Mouse (Mus musculus): ENCODE measurements around the gene Tle6.

The Tle6 gene

GRCm38 (mm10) chr10:81583347-81583746 lies 17.5 kb downstream of the Tle6 start:
- no peak for DNase-seq

GRCm38 (mm10) chr10:81580441-81581070 lies 20.3 kb downstream of the Tle6 start:
- DNase-seq = no peak

DNA sequence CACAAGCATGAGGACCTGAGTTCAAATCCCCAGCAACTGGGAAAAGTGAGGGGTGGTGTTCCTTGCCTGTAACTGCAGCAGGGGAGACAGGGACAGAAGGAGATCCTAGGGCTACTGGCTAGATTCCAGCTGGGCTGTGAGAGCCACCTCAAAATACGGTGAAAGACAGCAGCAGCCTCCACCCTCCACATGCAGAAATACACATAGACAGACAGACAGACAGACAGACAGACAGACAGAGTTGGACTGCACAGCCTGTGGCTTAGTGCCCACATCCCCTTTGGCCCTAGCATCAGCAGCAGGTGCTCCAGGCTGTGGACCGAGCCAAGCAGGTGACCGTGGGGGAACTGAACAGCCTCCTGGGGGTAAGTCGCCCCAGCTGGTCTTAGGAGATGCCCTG lies 20.9 kb downstream of the Tle6 start:
- no peak for DNase-seq

DNA sequence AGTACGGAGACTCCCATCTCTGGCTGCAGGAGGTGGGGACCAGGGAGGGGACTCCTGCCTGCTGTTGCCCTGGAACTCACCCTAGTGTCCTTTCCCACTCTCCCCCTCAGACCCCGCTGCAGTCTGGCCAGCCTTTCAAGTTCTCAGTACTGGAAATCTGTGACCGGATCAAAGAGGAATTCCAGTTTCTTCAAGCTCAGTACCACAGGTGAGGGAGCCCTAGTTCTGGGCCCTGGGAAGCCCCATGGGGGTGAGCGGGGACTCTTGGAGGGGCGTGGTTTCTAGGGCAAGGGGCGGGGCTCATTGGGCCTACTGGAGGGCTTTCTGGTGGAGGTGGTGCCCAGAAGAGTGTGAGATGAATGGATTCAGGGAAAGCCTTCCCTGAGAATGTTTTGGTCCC lies 25.2 kb downstream of the Tle6 start:
- peak in 1 of 2 experiments; percentile 46 for DNase-seq

GRCm38 (mm10) chr10:81575208-81575631 lies 25.7 kb downstream of the Tle6 start:
- no peak for DNase-seq

- no peak for DNase-seq
Measured at GRCm38 (mm10) chr10:81574081-81575056, 26.5 kb downstream of the Tle6 start, which contains the start of gene Tle2. Gene Tle2 (plus strand): TSS chr10:81574561.

DNA sequence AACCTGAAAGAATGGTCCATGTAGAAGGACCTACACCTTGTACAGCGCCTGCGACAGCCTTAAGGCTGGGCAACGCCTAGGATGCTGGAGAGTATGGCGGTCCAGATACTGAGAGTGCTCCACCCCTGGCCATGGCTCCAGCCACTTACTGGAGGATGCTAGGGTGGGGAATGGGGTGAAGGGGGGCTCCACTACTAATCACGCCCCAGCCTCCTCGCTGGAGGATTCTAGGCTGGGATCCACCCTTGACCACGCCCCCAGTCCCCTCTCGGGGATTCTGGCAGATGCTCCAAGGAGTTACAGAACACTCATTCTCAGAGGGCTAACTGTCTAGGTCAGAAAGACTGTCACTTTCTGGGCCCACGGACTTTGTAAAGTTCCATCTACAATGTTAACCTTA lies 27.9 kb downstream of the Tle6 start:
- DNase-seq = no peak

- peak in 1 of 2 experiments; percentile 54 for DNase-seq
Measured at GRCm38 (mm10) chr10:81572133-81572671, 28.7 kb downstream of the Tle6 start.

DNA sequence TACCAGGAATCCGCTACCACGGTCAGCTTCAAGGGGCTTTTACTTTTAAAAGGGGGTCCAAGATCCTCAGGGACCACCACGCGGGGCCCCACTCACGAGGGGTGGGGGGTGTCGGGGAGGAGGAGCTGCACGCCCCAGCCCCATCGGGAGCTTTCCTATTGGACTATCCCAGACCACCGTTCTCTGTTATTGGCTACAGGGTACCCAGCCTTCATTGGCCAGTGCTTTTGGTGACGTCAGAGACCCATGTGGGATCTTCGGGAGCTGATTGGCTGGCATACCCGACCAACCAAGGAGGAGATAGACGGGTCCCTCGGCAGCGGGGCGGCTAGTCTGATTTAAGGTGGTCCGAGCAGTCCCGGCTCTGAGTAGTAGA lies 29.4 kb downstream of the Tle6 start:
- DNase-seq = peak; percentile 98 to 99

GRCm38 (mm10) chr10:81570831-81571500 lies 29.9 kb downstream of the Tle6 start:
- DNase-seq = peak; percentile 96 to 97

GRCm38 (mm10) chr10:81570238-81570800 lies 30.6 kb downstream of the Tle6 start:
- peak in 1 of 2 experiments; percentile 44 for DNase-seq

- DNase-seq = no peak
Measured at GRCm38 (mm10) chr10:81569507-81570237, 31.2 kb downstream of the Tle6 start.

DNA sequence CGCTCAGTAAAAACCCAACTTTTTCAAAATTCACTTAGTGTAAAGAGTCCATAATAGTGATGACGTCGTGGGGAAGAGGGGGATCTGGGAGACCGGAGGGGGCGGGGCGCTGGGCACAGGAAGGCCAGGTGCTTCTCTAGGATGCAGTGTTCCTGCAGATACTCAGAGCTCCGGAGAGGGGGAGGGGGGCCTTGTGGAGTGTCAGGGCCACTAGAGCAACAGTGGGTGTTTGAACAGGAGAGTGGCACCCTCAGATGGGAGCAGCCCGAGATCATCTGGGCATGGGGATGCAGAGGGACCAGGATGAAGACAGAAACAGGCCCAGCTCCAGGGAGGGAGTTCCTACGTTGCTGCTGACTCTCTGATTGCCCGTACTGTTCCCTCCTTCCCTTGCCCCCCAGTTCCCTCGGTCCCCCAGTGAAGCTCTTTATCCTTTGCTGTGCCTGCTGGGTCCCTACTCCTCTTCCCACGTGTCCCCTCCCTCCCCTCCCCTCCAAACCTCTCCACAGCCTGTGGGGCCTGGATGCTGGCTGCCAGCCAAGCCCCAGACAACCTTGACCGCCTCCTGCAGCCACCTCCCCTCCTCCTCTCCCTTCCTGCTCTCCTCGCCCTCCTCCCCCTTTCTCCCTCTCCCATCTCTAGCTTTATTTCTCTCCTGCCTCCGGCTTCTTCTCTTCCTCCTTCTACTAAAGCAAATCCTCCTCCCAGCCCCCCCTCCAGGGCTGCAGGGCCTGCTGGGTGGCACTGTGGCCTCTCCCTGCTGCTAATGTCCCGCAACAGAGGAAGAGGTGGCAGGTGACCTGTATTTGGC lies 32.3 kb downstream of the Tle6 start:
- peak; percentile 56 to 74 for DNase-seq

- no peak for DNase-seq
Measured at GRCm38 (mm10) chr10:81565257-81566228, 35.3 kb downstream of the Tle6 start.

DNA sequence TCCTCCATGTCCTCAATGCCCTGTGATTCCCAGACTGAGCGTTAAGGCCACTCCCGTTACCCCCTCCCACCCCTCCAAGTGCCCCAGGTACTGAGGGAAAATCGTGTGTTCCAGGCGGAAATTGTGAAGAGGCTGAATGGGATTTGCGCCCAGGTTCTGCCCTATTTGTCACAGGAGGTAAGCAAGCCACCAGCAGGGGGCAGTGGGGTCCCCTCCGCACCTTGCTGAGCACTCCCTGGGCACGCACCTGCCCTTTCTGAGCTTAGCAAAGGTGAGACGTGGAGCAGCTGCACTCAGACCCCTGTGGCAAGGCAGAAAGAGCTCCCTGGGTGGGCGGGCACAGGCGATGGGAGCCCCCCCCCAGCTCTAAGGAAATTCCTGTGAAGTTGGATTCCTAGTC lies 36.1 kb downstream of the Tle6 start:
- DNase-seq = peak; percentile 48 to 71

GRCm38 (mm10) chr10:81564216-81564615 lies 36.7 kb downstream of the Tle6 start:
- DNase-seq = peak; percentile 58 to 75

GRCm38 (mm10) chr10:81563481-81563880 lies 37.4 kb downstream of the Tle6 start:
- peak; percentile 30 to 41 for DNase-seq

DNA sequence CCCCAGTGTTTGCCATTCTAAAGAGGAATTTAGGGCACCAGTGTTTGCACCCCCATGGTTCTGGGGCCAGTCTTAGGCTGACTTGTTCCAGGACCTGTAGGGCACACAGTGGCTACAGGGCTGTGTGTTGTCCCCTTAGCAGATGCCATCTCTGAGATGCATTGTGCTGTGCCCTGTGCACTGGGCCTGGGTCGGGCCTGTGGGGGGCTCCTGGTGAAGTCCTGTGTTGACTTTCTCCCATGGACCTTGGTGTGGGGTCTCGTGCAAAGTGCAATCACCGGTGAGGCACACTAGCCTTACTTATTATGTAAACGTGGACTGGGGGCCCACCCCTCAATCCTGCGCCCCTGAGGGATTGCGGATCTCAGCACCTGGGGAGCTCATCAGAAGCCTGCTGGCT lies 38.5 kb downstream of the Tle6 start:
- DNase-seq = peak in 1 of 2 experiments; percentile 5

DNA sequence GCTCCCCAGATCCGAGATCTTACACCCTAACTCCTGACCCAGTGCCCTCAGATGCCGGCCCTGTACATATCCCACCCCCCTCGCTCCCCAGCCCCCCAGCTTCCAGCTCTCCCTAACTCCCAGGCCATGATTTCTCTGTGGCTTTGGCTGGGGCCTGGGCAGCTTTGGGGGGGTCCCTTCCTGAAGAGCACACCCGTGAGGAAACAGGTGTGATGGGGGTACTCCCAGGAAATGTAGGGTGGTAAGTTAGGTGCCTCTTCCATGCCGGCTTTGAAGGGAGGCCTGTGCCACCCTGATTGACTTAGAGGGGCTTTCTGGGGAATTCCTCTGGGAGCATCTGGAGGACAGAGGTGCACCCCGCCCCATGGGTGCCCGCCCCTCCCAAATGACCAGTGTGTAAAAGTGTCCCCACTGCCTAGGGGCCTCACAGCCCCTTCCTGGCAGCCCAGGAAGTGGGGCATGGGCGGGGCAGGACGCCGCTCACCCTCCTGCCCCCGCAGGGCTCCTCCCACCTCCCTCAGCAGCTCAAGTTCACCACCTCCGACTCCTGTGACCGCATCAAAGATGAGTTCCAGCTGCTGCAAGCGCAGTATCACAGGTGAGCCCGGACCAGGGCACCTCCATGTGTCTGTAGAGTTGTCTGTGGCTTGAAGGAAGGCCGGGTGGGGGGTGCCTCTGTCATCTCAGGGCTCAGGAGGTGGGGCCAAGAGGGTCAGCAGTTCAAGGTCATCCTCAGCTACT lies 40.0 kb downstream of the Tle6 start:
- peak; percentile 51 to 62 for DNase-seq

Measured in kidney, adult 8-10 months (tissue).